Mouse (Mus musculus) lung, embryonic 15.5 days (tissue): ENCODE results near the gene Pzp. TPM values are rescaled to one million over a fixed set of nuclear protein-coding genes. Genes with fewer than 3 reads are reported as not detected.
A peak's percentile ranks its signal among the peaks of the same experiment; 100 is the strongest.

Experiments used
- ATAC-seq: fragments of 200-750 bp; cut with Nextera tagmentation; 2 replicates; pipeline ENCODE4 v1.8.0; 2017; ENCODE audit warnings: moderate number of reproducible peaks, borderline replicate concordance; ENCODE audit not compliant: low FRiP score, low TSS enrichment; ENCODE audit errors: extremely low read depth
- H3K27ac ChIP-seq: fragments of 300-500 bp; sonication (generic); 2 replicates; pipeline ENCODE4 v1.5.1; 2015; ENCODE audit warnings: moderate library complexity, mild to moderate bottlenecking, inconsistent platforms
- H3K27me3 ChIP-seq: fragments of 300-500 bp; sonication (generic); 2 replicates; pipeline ENCODE4 v1.6.1; 2015; ENCODE audit warnings: inconsistent platforms
- H3K36me3 ChIP-seq: fragments of 300-500 bp; sonication (generic); 2 replicates; pipeline ENCODE4 v1.6.1; 2015; ENCODE audit warnings: inconsistent platforms
- H3K4me1 ChIP-seq: fragments of 300-500 bp; sonication (generic); 2 replicates; pipeline ENCODE4 v1.6.1; 2015; ENCODE audit warnings: inconsistent platforms
- H3K4me2 ChIP-seq: fragments of 300-500 bp; sonication (generic); 2 replicates; pipeline ENCODE4 v1.6.1; 2015; ENCODE audit warnings: inconsistent platforms, mild to moderate bottlenecking, moderate library complexity
- H3K4me3 ChIP-seq: fragments of 300-500 bp; sonication (generic); 2 replicates; pipeline ENCODE4 v1.5.1; 2015; ENCODE audit warnings: mild to moderate bottlenecking, inconsistent platforms
- H3K9ac ChIP-seq: fragments of 300-500 bp; sonication (generic); 2 replicates; pipeline ENCODE4 v1.6.1; 2015; ENCODE audit warnings: inconsistent platforms
- H3K9me3 ChIP-seq: fragments of 300-500 bp; sonication (generic); 2 replicates; pipeline ENCODE4 v1.6.1; 2016; ENCODE audit warnings: inconsistent platforms
- WGBS: fragments of 180-500 bp; shearing (Covaris S2); methylation state at CpG from one replicate; pipeline ENCODE4 v1.1.7; 2015; 5-methylcytosine and 5-hydroxymethylcytosine counted together
- polyA plus RNA-seq: library from polyadenylated mRNA; unstranded; fragments of >200 nt; fragmentation: Nextera tagmentation; extraction: Ambion mirVana; gene quantifications from 2 replicates; pipeline ENCODE4 v1.2.1, GENCODE M21; 2015

Pzp gene
- polyA plus RNA-seq, 1 experiment from 2014 or later = 0.25 TPM

DNA sequence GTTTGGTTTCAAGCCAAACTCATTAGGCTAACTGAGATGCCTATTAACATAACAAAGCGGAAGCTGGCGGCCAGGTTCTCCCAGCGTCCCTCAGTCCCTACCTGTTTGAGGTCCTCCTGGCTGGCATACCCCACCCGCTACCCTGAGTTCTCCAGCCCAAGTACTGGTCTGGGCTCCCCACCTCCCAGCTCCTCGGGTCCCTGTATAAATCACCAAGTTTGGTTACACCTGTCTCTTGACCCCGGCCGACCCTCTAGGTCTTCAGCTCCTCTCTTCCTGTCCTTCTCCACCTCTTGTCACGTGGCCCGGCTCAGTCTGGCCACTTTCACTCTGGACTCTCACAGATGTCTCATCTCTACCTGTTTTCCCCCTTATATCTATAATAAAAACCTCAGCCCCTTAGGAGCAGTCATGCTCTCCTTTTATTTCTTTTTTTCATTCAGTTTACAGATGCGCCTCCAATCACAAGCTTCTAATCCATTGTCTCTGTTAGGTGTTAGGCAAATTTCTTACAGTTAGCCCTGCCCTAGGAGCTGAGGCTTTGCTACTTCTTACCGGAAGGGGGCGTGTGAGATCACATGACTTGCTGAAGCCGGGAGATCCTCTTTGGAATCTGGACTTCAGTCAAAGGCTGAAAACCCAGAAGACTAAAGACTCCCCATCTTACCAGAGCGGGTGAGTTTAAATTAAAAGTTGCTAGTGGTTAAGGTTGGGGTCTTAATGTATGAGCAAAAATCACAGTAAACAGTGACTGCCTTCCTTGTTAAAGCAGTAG, 80.6 kb downstream of the Pzp start:
- H3K9ac ChIP-seq = 0 out of 2 replicates have a peak overlapping the region, but pooled peaks have one; percentile 2
- WGBS = 16% methylated on average over 14 of the region's 14 CpGs
- no peaks in the 10 kb centered on the region for H3K27me3 ChIP-seq
- ATAC-seq = peak; percentile 65
- no peaks in the 10 kb centered on the region for H3K36me3 ChIP-seq
- no peaks in the 10 kb centered on the region for H3K9me3 ChIP-seq
- peak overlapping the region; percentile 39 for H3K4me2 ChIP-seq
- H3K27ac ChIP-seq = no peak overlapping the region
- peak overlapping the region; percentile 2; the same call in 1 of the 2 replicates for H3K4me3 ChIP-seq
- H3K4me1 ChIP-seq = no peaks in the 10 kb centered on the region

- no peaks in the 10 kb centered on the region for H3K9me3 ChIP-seq
- 83% methylated on average over 2 of the region's 2 CpGs for WGBS
- H3K4me3 ChIP-seq = no peak overlapping the region
- H3K9ac ChIP-seq = no peak overlapping the region
- H3K4me1 ChIP-seq = peaks cover 27% of the 10 kb centered on the region
- H3K36me3 ChIP-seq = peaks cover 13% of the 10 kb centered on the region; the same call in 1 of the 2 replicates
- no peak overlapping the region for H3K27ac ChIP-seq
- ATAC-seq = no peak
- H3K4me2 ChIP-seq = no peak overlapping the region
- H3K27me3 ChIP-seq = no peaks in the 10 kb centered on the region
These were observed 86.3 kb downstream of the Pzp start for GRCm38 (mm10) chr6:128440238-128440637.

DNA sequence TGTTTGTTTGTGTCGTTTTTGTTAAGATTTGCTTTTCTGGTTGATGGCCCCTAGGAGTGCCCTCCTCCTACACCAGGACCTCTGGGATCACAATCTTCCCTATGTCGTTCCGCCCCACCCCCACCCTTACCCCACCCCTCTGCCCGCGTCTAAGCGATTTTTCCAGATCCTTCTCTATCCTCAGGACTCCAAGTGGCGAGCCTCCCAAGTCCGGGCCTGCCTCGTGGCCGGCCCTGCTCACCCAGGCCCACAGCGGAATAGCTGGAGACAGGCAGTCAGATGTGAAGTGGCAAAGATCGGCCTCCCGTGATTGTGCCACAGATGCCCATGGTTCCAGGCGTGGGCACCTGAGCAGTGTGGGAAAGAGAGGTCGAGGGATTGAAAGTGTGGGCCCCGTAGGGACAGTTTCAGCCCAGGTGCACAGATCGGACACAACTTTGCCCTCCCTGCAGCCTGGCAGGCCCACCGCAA, 87.6 kb downstream of the Pzp start:
- peak overlapping the region; percentile 95 for H3K9ac ChIP-seq
- peak overlapping the region; percentile 90 for H3K27ac ChIP-seq
- H3K4me3 ChIP-seq = peak overlapping the region; percentile 95
- no peaks in the 10 kb centered on the region for H3K9me3 ChIP-seq
- H3K36me3 ChIP-seq = peaks cover 26% of the 10 kb centered on the region
- peak; percentile 68 for ATAC-seq
- H3K4me1 ChIP-seq = peaks cover 31% of the 10 kb centered on the region
- 16% methylated on average over 18 of the region's 18 CpGs for WGBS
- no peaks in the 10 kb centered on the region for H3K27me3 ChIP-seq
- peak overlapping the region; percentile 75 for H3K4me2 ChIP-seq

- H3K4me1 ChIP-seq = peaks cover 31% of the 10 kb centered on the region
- H3K4me3 ChIP-seq = peak within 1 kb of the TSS; percentile 95
- ATAC-seq = peak; percentile 95
- H3K9ac ChIP-seq = peak within 1 kb of the TSS; percentile 95
- no peaks in the 10 kb centered on the region for H3K27me3 ChIP-seq
- peaks cover 31% of the 10 kb centered on the region for H3K36me3 ChIP-seq
- H3K4me2 ChIP-seq = peak within 1 kb of the TSS; percentile 75
- peak within 1 kb of the TSS; percentile 97 for H3K27ac ChIP-seq
- WGBS = 1% methylated on average over 66 of the region's 67 CpGs
- H3K9me3 ChIP-seq = no peaks in the 10 kb centered on the region
These were observed 88.1 kb downstream of the Pzp start, which contains the start of gene Fkbp4 for GRCm38 (mm10) chr6:128438317-128438870. Fkbp4 (minus strand) TSS chr6:128438677.

DNA sequence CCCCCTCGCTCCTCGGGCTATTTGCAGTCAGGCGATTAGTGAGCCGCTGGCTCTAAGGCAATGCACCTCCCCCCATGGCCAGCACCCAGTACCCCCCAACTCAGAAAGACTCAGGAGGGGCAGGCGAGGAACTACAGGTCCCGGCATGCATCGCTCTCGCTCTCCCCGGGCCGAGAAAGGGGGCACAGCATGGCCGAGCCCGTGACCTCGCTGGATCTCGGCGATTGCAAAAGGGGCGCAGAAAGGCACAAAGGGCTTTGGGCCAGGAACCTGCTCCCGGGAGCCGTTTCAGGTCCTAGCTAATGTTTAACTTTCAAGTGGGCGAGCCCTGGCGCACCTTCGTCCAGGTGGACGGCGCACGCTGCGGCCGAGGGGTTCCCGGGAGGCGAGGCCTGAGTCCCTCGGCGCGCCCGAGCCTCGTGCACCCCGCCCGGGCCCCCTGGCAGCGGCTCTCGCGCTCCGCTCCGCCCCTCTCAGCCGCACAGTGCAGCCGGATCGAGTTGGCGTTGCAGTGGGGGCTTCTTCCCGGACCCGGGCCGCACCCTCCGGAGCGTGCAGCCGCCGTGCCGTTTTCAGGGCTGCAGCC, 88.7 kb downstream of the Pzp start:
- peak overlapping the region; percentile 75 for H3K4me2 ChIP-seq
- ATAC-seq = peak; percentile 71
- under 1% methylated on average over 46 of the region's 52 CpGs for WGBS
- peaks cover 31% of the 10 kb centered on the region for H3K4me1 ChIP-seq
- H3K36me3 ChIP-seq = peaks cover 37% of the 10 kb centered on the region
- H3K27me3 ChIP-seq = no peaks in the 10 kb centered on the region
- no peaks in the 10 kb centered on the region for H3K9me3 ChIP-seq
- peak overlapping the region; percentile 95 for H3K9ac ChIP-seq
- peak overlapping the region; percentile 95 for H3K4me3 ChIP-seq
- peak overlapping the region; percentile 97 for H3K27ac ChIP-seq

- 2% methylated on average over 10 of the region's 10 CpGs for WGBS
- Histone ChIP-seq H3K27ac (peak overlapping the region; percentile 97), H3K27me3 (no peaks in the 10 kb centered on the region), H3K36me3 (peaks cover 43% of the 10 kb centered on the region), H3K9me3 (no peaks in the 10 kb centered on the region), H3K4me1 (peaks cover 31% of the 10 kb centered on the region), H3K9ac (peak overlapping the region; percentile 95), H3K4me2 (peak overlapping the region; percentile 75), H3K4me3 (peak overlapping the region; percentile 95)
- no peak for ATAC-seq
These were observed 89.2 kb downstream of the Pzp start for GRCm38 (mm10) chr6:128437288-128437687.

GRCm38 (mm10) chr6:128436356-128437005, 90.0 kb downstream of the Pzp start:
- no peak for ATAC-seq
- no peaks in the 10 kb centered on the region for H3K27me3 ChIP-seq
- H3K9ac ChIP-seq = peak overlapping the region; percentile 95
- no peaks in the 10 kb centered on the region for H3K9me3 ChIP-seq
- peak overlapping the region; percentile 95 for H3K4me3 ChIP-seq
- WGBS = 82% methylated on average over 8 of the region's 8 CpGs
- H3K4me1 ChIP-seq = peaks cover 31% of the 10 kb centered on the region
- H3K36me3 ChIP-seq = peaks cover 51% of the 10 kb centered on the region
- 0 out of 2 replicates have a peak overlapping the region, but pooled peaks have one; percentile 15 for H3K27ac ChIP-seq
- H3K4me2 ChIP-seq = peak overlapping the region; percentile 75

GRCm38 (mm10) chr6:128435474-128435873, 91.0 kb downstream of the Pzp start:
- Histone ChIP-seq H3K4me3 (no peak overlapping the region), H3K4me1 (peaks cover 31% of the 10 kb centered on the region), H3K36me3 (peaks cover 59% of the 10 kb centered on the region), H3K9ac (no peak overlapping the region), H3K4me2 (no peak overlapping the region), H3K27me3 (no peaks in the 10 kb centered on the region), H3K27ac (no peak overlapping the region), H3K9me3 (no peaks in the 10 kb centered on the region)
- no peak for ATAC-seq
- WGBS = 33% methylated on average over 5 of the region's 5 CpGs

Other genes starting within 250 kb of the Pzp start
- 5.1 and 5.6 TPM in 2 replicates for gene Tead4, start 225.9 kb downstream of the Pzp start, polyA plus RNA-seq
- 16.6 and 21.6 TPM in 2 replicates for gene Tulp3, start 170.9 kb downstream of the Pzp start, polyA plus RNA-seq
- gene Rhno1, start 163.8 kb downstream of the Pzp start, polyA plus RNA-seq = 125 TPM in 2 replicates
- 37.7 and 41.1 TPM in 2 replicates for gene Foxm1, start 163.8 kb downstream of the Pzp start, polyA plus RNA-seq
- 0.22 and 0.48 TPM in 2 replicates for gene Tex52, start 151.3 kb downstream of the Pzp start, polyA plus RNA-seq
- gene Gm44596, start 151.2 kb downstream of the Pzp start, polyA plus RNA-seq = not detected in 2 replicates
- gene Nrip2, start 127.4 kb downstream of the Pzp start, polyA plus RNA-seq = 3.0 and 3.7 TPM in 2 replicates
- 33.4 and 33.7 TPM in 2 replicates for gene Itfg2, start 101.8 kb downstream of the Pzp start, polyA plus RNA-seq
- gene Fkbp4, start 88.0 kb downstream of the Pzp start, polyA plus RNA-seq = 470 and 477 TPM in 2 replicates
- 2.4 and 2.8 TPM in 2 replicates for gene A2ml1, start 54.9 kb upstream of the Pzp start, polyA plus RNA-seq
- gene Klrb1a, start 96.8 kb upstream of the Pzp start, polyA plus RNA-seq = not detected in 2 replicates
- gene Clec2h, start 135.7 kb upstream of the Pzp start, polyA plus RNA-seq = not detected in 2 replicates
- gene Klrb1, start 196.3 kb upstream of the Pzp start, polyA plus RNA-seq = not detected in 2 replicates